Mouse (Mus musculus) megakaryocyte, embryonic 14.5 days (primary cell): Measurements from ENCODE around the gene Per2.

Experiments used
- FLI1 ChIP-seq: IDR thresholded peaks from 2 replicates; pipeline ENCODE4 v1.6.1; 2012; ENCODE audit warnings: low read length, inconsistent platforms, mixed read lengths
- GATA1 ChIP-seq: IDR thresholded peaks from 3 replicates; pipeline ENCODE4 v1.6.1; 2012; ENCODE audit warnings: mixed read lengths, low read length, inconsistent platforms, borderline replicate concordance

- TF ChIP-seq GATA1: no peak
- no peak for TF ChIP-seq FLI1
These were observed 26.3 kb upstream of the Per2 start for GRCm38 (mm10) chr1:91485422-91485821.
